Mouse (Mus musculus): Measurements from ENCODE around the gene Rwdd2b.

DNA sequence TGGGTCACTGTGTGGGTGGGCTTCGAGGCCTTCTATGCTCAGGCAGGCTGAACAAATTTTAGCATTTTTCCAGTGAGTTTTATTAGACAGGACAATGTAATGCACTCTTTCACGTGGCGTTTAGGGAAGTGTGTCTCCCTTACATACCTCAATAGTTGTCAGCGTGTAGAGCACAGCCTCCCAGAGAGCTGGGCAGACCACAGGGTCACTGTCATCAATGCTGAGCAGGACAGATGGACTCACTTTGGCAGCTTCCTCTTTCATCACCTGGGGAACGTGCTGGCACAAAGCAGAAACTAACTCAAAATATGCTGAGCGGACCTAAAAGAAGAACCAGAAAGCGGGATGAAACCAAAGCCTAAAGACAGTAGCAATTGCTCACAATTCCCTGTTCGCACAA lies 19.7 kb downstream of the Rwdd2b start:
- TF ChIP-seq MYC (IDR thresholded peaks at IDR 0.05; ENCODE audit: low read depth, low read length) (no peak), E2F4 (IDR thresholded peaks at IDR 0.05; ENCODE audit: borderline replicate concordance, low read depth, low read length) (no peak), POLR2A (IDR thresholded peaks at IDR 0.05; ENCODE audit: control insufficient read depth in 1 of 2, insufficient read depth in 1 of 2, low read depth in 1 of 2, low read length in 2 of 2, poor library complexity in 1 of 2) (no peak), ELF1 (IDR thresholded peaks at IDR 0.05; ENCODE audit: low read depth, low read length) (no peak), CTCF (IDR thresholded peaks at IDR 0.05 in 2 of 3, conservative IDR thresholded peaks at IDR 0.05 in 1 of 3; ENCODE audit: control insufficient read depth in 1 of 3, insufficient read depth in 1 of 3, low read depth in 2 of 3, low read length in 3 of 3, poor library complexity in 1 of 3, severe bottlenecking in 1 of 3) (no peak), NRF1 (IDR thresholded peaks at IDR 0.05; ENCODE audit: insufficient read depth, low read depth, low read length, poor library complexity, severe bottlenecking) (no peak), ZC3H11A (IDR thresholded peaks at IDR 0.05; ENCODE audit: low read depth, low read length) (no peak), MEF2A (IDR thresholded peaks at IDR 0.05; ENCODE audit: extremely low read depth, insufficient replicate concordance, low read depth, low read length, poor library complexity, severe bottlenecking) (no peak), POLR2AphosphoS2 (IDR thresholded peaks at IDR 0.05; ENCODE audit: low read length) (no peak), MAX (IDR thresholded peaks at IDR 0.05; ENCODE audit: low read length) (no peak), MAZ (IDR thresholded peaks at IDR 0.05; ENCODE audit: low read depth, low read length) (no peak), EP300 (IDR thresholded peaks at IDR 0.05; ENCODE audit: low read depth in 1 of 2, low read length in 2 of 2) (no peak), POLR2AphosphoS5 (IDR thresholded peaks at IDR 0.05; ENCODE audit: borderline replicate concordance, low read depth, low read length) (no peak)
